In the genomic region with DNA sequence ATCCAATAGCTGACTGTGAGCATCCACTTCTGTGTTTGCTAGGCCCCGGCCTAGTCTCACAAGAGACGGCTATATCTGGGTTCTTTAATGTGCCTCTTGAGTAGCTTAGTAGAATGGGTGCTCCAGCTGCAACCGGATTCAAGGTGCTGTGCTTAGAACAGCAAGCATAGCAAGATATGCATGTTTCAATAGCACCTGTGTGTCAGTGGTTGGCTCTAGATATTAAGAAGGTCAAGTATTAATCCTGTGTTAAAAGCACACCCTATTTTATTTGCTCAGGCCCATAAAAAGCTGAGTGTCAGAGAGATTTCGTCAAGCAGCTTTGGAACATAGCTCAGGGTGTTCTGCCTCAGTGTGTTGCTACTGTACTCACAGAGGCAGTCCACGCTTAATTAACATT, we compare ENCODE assay signal across 25 mouse cellular contexts.
"Had no signal": no experiment of that assay in that cellular context is flagged by ENCODE, and none has a peak within 500 bp of the region (broad histone marks: within the 10 kb centered on the region; RNA-seq: fewer than 3 reads in every experiment).

No protein-coding gene starts in this region.

- H3K4me3 ChIP-seq: forebrain, embryonic 15.5 days; heart, adult 2 months; heart, embryonic 13.5 days; heart, embryonic 15.5 days; hindbrain, embryonic 13.5 days; hindbrain, embryonic 15.5 days; kidney, embryonic 15.5 days; limb, embryonic 13.5 days; limb, embryonic 15.5 days had no signal

- H3K27me3 ChIP-seq: forebrain, embryonic 15.5 days; heart, embryonic 13.5 days; heart, embryonic 15.5 days; hindbrain, embryonic 13.5 days; hindbrain, embryonic 15.5 days; kidney, embryonic 15.5 days; limb, embryonic 13.5 days; limb, embryonic 15.5 days had no signal

- DNase-seq: forebrain, postnatal 0 days; gastrocnemius, postnatal 14 days; gastrocnemius, postnatal 36 days; heart, adult 11 months; heart, adult 2 months; heart, postnatal 14 days; heart, postnatal 36 days; kidney, adult 2 months; kidney, adult 9 months; kidney, postnatal 14 days; kidney, postnatal 36 days; layer of hippocampus, adult 9-11 months; layer of hippocampus, postnatal 36 days; left cerebral cortex, postnatal 4 days had no signal

- H3K36me3 ChIP-seq: forebrain, embryonic 15.5 days; heart, embryonic 13.5 days; heart, embryonic 15.5 days; hindbrain, embryonic 13.5 days; hindbrain, embryonic 15.5 days; kidney, embryonic 15.5 days; limb, embryonic 13.5 days; limb, embryonic 15.5 days had no signal

- H3K27ac ChIP-seq: forebrain, embryonic 15.5 days; heart, adult 2 months; heart, embryonic 13.5 days; heart, embryonic 15.5 days; hindbrain, embryonic 13.5 days; hindbrain, embryonic 15.5 days; hindbrain, postnatal 0 days; kidney, embryonic 15.5 days; kidney, postnatal 0 days; limb, embryonic 13.5 days; limb, embryonic 15.5 days had no signal

- H3K9me3 ChIP-seq: forebrain, embryonic 15.5 days; heart, embryonic 13.5 days; heart, embryonic 15.5 days; hindbrain, embryonic 13.5 days; hindbrain, embryonic 15.5 days; kidney, embryonic 15.5 days; limb, embryonic 13.5 days; limb, embryonic 15.5 days had no signal

- ATAC-seq: forebrain, embryonic 15.5 days; forebrain, postnatal 0 days; hindbrain, postnatal 0 days had no signal

- H3K9ac ChIP-seq: forebrain, embryonic 15.5 days; forebrain, postnatal 0 days; heart, embryonic 13.5 days; heart, embryonic 15.5 days; hindbrain, embryonic 13.5 days; hindbrain, embryonic 15.5 days; kidney, embryonic 15.5 days; limb, embryonic 13.5 days; limb, embryonic 15.5 days had no signal

- H3K4me2 ChIP-seq: forebrain, embryonic 15.5 days; heart, embryonic 11.5 days; heart, embryonic 13.5 days; heart, embryonic 15.5 days; hindbrain, embryonic 13.5 days; hindbrain, embryonic 15.5 days; kidney, embryonic 15.5 days; limb, embryonic 13.5 days; limb, embryonic 15.5 days had no signal

- H3K4me1 ChIP-seq: forebrain, embryonic 15.5 days; heart, embryonic 13.5 days; heart, embryonic 15.5 days; hindbrain, embryonic 13.5 days; hindbrain, embryonic 15.5 days; kidney, embryonic 15.5 days; limb, embryonic 13.5 days; limb, embryonic 15.5 days had no signal
